ENCODE assay signal across 14 mouse cellular contexts in genomic region chr4:115961991-115962390, GRCm38 (mm10). TPM values are rescaled to one million over a fixed set of nuclear protein-coding genes. Genes with fewer than 3 reads are reported as not detected.
A peak's percentile ranks its signal among the peaks of the same experiment; 100 is the strongest.
DNase-seq lines count a peak whose midpoint lies in the region; ATAC-seq and TF ChIP-seq lines count a peak whose summit lies in the region.
"Had no signal": no experiment of that assay in that cellular context is flagged by ENCODE, and none has a peak within 500 bp of the region (broad histone marks: within the 10 kb centered on the region; RNA-seq: fewer than 3 reads in every experiment).

No protein-coding gene starts in this region.

- peak overlapping the region; percentile 75; the same call in 1 of the 2 replicates for H3K4me3 ChIP-seq in heart, embryonic 10.5 days
- H3K4me3 ChIP-seq in heart, embryonic 12.5 days = no peak overlapping the region
- peak overlapping the region; percentile 62; the same call in 1 of the 2 replicates for H3K4me3 ChIP-seq in kidney, embryonic 16.5 days (ENCODE audit: low read length)
- H3K4me3 ChIP-seq in kidney, adult 2 months (ENCODE audit: insufficient read depth, low read depth, low read length) = no peak overlapping the region
- peak overlapping the region; percentile 71; the same call in 1 of the 2 replicates for H3K4me3 ChIP-seq in limb, embryonic 10.5 days
- no peak overlapping the region for H3K4me3 ChIP-seq in neural tube, embryonic 14.5 days (ENCODE audit: low read depth, low read length)

- H3K27me3 ChIP-seq in heart, embryonic 10.5 days (ENCODE audit: insufficient read depth, poor library complexity, severe bottlenecking) = peaks cover 99% of the 10 kb centered on the region
- H3K27me3 ChIP-seq in heart, embryonic 12.5 days (replicated peaks) = peaks cover 95% of the 10 kb centered on the region
- peaks cover 92% of the 10 kb centered on the region for H3K27me3 ChIP-seq in kidney, embryonic 16.5 days (ENCODE audit: insufficient read depth, low read length)
- peaks cover 7% of the 10 kb centered on the region for H3K27me3 ChIP-seq in kidney, adult 2 months (replicated peaks; ENCODE audit: control insufficient read depth, insufficient read depth, low read length)
- H3K27me3 ChIP-seq in limb, embryonic 10.5 days (ENCODE audit: low read depth, poor library complexity, severe bottlenecking) = peaks cover 100% of the 10 kb centered on the region
- H3K27me3 ChIP-seq in neural tube, embryonic 14.5 days (ENCODE audit: control insufficient read depth, insufficient read depth, low read length) = peaks cover 60% of the 10 kb centered on the region

- DNase-seq in heart, embryonic 10.5 days (ENCODE audit: low spot score) = no peak
- no peak for DNase-seq in kidney, adult 2 months
- DNase-seq in limb, embryonic 10.5 days (ENCODE audit: low spot score) = no peak
- DNase-seq in cerebellum, adult 8-10 months = no peak
- no peak for DNase-seq in right cerebral cortex, postnatal 10 days (ENCODE audit: low spot score in 2 of 2)
- DNase-seq: adrenal gland, postnatal 14 days; gastrocnemius, adult 2 months; kidney, adult 18-20 months; spleen, adult 18-20 months had no signal

- no peak overlapping the region for H3K27ac ChIP-seq in heart, embryonic 10.5 days
- H3K27ac ChIP-seq in heart, embryonic 12.5 days (ENCODE audit: poor library complexity, severe bottlenecking) = no peak overlapping the region
- H3K27ac ChIP-seq in kidney, embryonic 16.5 days (ENCODE audit: low read length) = no peak overlapping the region
- no peak overlapping the region for H3K27ac ChIP-seq in kidney, adult 2 months (ENCODE audit: insufficient read depth, low read depth, low read length)
- H3K27ac ChIP-seq in limb, embryonic 10.5 days = no peak overlapping the region
- H3K27ac ChIP-seq in neural tube, embryonic 14.5 days (ENCODE audit: low read depth, low read length) = no peak overlapping the region
- H3K27ac ChIP-seq: gastrocnemius, adult 2 months had no signal

- peaks cover 23% of the 10 kb centered on the region for H3K4me1 ChIP-seq in heart, embryonic 10.5 days
- 0 out of 2 replicates have a peak, but pooled peaks cover 16% of the 10 kb centered on the region for H3K4me1 ChIP-seq in heart, embryonic 12.5 days (replicated peaks)
- peaks cover 15% of the 10 kb centered on the region for H3K4me1 ChIP-seq in kidney, embryonic 16.5 days (ENCODE audit: insufficient read depth, low read length)
- H3K4me1 ChIP-seq in kidney, adult 2 months (ENCODE audit: control insufficient read depth, insufficient read depth, low read length) = peaks cover 2% of the 10 kb centered on the region; the same call in 1 of the 2 replicates
- peaks cover 36% of the 10 kb centered on the region for H3K4me1 ChIP-seq in limb, embryonic 10.5 days
- peaks cover 7% of the 10 kb centered on the region; the same call in 1 of the 2 replicates for H3K4me1 ChIP-seq in neural tube, embryonic 14.5 days (ENCODE audit: control insufficient read depth, insufficient read depth, low read length)

- no peak for TF ChIP-seq CTCF in kidney, adult 2 months (conservative IDR thresholded peaks at IDR 0.05; ENCODE audit: insufficient read depth, insufficient read length, low read depth, low read length)

- 12% methylated on average over 7 of the region's 7 CpGs for WGBS in heart, embryonic 10.5 days
- 18% methylated on average over 7 of the region's 7 CpGs for WGBS in heart, embryonic 12.5 days
- WGBS in kidney, embryonic 16.5 days = 13% methylated on average over 7 of the region's 7 CpGs
- WGBS in kidney, adult 2 months = 19% methylated on average over 7 of the region's 7 CpGs
- WGBS in limb, embryonic 10.5 days = 10% methylated on average over 7 of the region's 7 CpGs
- 6% methylated on average over 7 of the region's 7 CpGs for WGBS in neural tube, embryonic 14.5 days

- no peaks in the 10 kb centered on the region for H3K9me3 ChIP-seq in heart, embryonic 10.5 days
- H3K9me3 ChIP-seq in heart, embryonic 12.5 days (replicated peaks) = no peaks in the 10 kb centered on the region
- H3K9me3 ChIP-seq in kidney, embryonic 16.5 days (ENCODE audit: low read length) = no peaks in the 10 kb centered on the region
- no peaks in the 10 kb centered on the region for H3K9me3 ChIP-seq in limb, embryonic 10.5 days (replicated peaks)
- no peaks in the 10 kb centered on the region for H3K9me3 ChIP-seq in neural tube, embryonic 14.5 days (ENCODE audit: control insufficient read depth, low read length)

- no peak for TF ChIP-seq POLR2A in kidney, adult 2 months (IDR thresholded peaks at IDR 0.05; ENCODE audit: low read depth, low read length)

- H3K4me2 ChIP-seq in heart, embryonic 12.5 days = no peak overlapping the region
- peak overlapping the region; percentile 95 for H3K4me2 ChIP-seq in kidney, embryonic 16.5 days (replicated peaks; ENCODE audit: low read depth, low read length)
- H3K4me2 ChIP-seq in neural tube, embryonic 14.5 days (ENCODE audit: low read depth, low read length) = no peak overlapping the region

- no peak for ATAC-seq in heart, embryonic 12.5 days (ENCODE audit: insufficient number of reproducible peaks, low FRiP score)
- ATAC-seq in kidney, embryonic 16.5 days (ENCODE audit: low FRiP score, low TSS enrichment) = no peak
- 0 out of 2 replicates have a peak, but pooled peaks have one; percentile 12 for ATAC-seq in neural tube, embryonic 14.5 days (ENCODE audit: low read depth)

- H3K9ac ChIP-seq in heart, embryonic 12.5 days = no peak overlapping the region
- no peak overlapping the region for H3K9ac ChIP-seq in kidney, embryonic 16.5 days (replicated peaks; ENCODE audit: low read length)
- H3K9ac ChIP-seq in neural tube, embryonic 14.5 days (replicated peaks; ENCODE audit: low read depth, low read length) = no peak overlapping the region

- no peaks in the 10 kb centered on the region for H3K36me3 ChIP-seq in heart, embryonic 10.5 days
- no peaks in the 10 kb centered on the region for H3K36me3 ChIP-seq in heart, embryonic 12.5 days
- H3K36me3 ChIP-seq in kidney, embryonic 16.5 days (ENCODE audit: insufficient read depth, low read length) = no peaks in the 10 kb centered on the region
- H3K36me3 ChIP-seq in kidney, adult 2 months (ENCODE audit: control insufficient read depth, insufficient read depth, low read length) = no peaks in the 10 kb centered on the region
- no peaks in the 10 kb centered on the region for H3K36me3 ChIP-seq in limb, embryonic 10.5 days
- no peaks in the 10 kb centered on the region for H3K36me3 ChIP-seq in neural tube, embryonic 14.5 days (ENCODE audit: control insufficient read depth, insufficient read depth, low read length)

RNA-seq across cellular contexts. Expression of gene Dmbx1, which starts 22.3 kb away (rescaled TPM):
- not detected in 2 replicates for polyA plus RNA-seq in heart, embryonic 10.5 days (2016; fragmentation: Nextera tagmentation; extraction: Ambion mirVana)
- 0.04 TPM in 1 of 2 replicates, not detected in the other for polyA plus RNA-seq in heart, embryonic 12.5 days (2016; fragmentation: Nextera tagmentation; extraction: Ambion mirVana)
- not detected in 2 replicates for polyA plus RNA-seq in kidney, embryonic 16.5 days (2015; fragmentation: Nextera tagmentation; extraction: Ambion mirVana)
- not detected in 2 replicates for polyA plus RNA-seq in kidney, adult 2 months (2012; rRNA removed)
- 0.05 and 0.11 TPM in 2 replicates for polyA plus RNA-seq in limb, embryonic 10.5 days (2016; fragmentation: Nextera tagmentation; extraction: Ambion mirVana)
- 0.62 and 0.85 TPM in 2 replicates for polyA plus RNA-seq in neural tube, embryonic 14.5 days (2014; fragmentation: Nextera tagmentation; extraction: Ambion mirVana)
- polyA plus RNA-seq: heart, embryonic 16.5 days; liver, embryonic 11.5 days had no signal

RNA-seq across cellular contexts. Expression of gene Faah, which starts 55.7 kb away (rescaled TPM):
- polyA plus RNA-seq in heart, embryonic 10.5 days (2016; fragmentation: Nextera tagmentation; extraction: Ambion mirVana) = 1.3 and 1.7 TPM in 2 replicates
- polyA plus RNA-seq in heart, embryonic 12.5 days (2016; fragmentation: Nextera tagmentation; extraction: Ambion mirVana) = 1.3 and 1.5 TPM in 2 replicates
- polyA plus RNA-seq in kidney, embryonic 16.5 days (2015; fragmentation: Nextera tagmentation; extraction: Ambion mirVana) = 13.7 and 15.3 TPM in 2 replicates
- 34.7 and 38.6 TPM in 2 replicates for polyA plus RNA-seq in kidney, adult 2 months (2012; rRNA removed)
- polyA plus RNA-seq in limb, embryonic 10.5 days (2016; fragmentation: Nextera tagmentation; extraction: Ambion mirVana) = 0.49 and 0.58 TPM in 2 replicates
- 13.7 and 17.1 TPM in 2 replicates for polyA plus RNA-seq in neural tube, embryonic 14.5 days (2014; fragmentation: Nextera tagmentation; extraction: Ambion mirVana)

Comparison
In these comparisons a context has a peak if more than half of its experiments do, and no peak if none do; other contexts are left out.
1. H3K4me3 ChIP-seq: peak in heart, embryonic 10.5 days (single experiment), kidney, embryonic 16.5 days (single experiment) and limb, embryonic 10.5 days (single experiment); none in heart, embryonic 12.5 days (single experiment), kidney, adult 2 months (single experiment) and neural tube, embryonic 14.5 days (single experiment).